Mouse (Mus musculus) myocyte (in vitro differentiated cells): ENCODE measurements around the gene Arhgef3. TPM values are rescaled to one million over a fixed set of nuclear protein-coding genes. Genes with fewer than 3 reads are reported as not detected.

Source experiments
- H3K27me3 ChIP-seq: one replicate; pipeline ENCODE4 v1.6.1; 2011; ENCODE audit not compliant: control insufficient read depth, insufficient read depth, insufficient read length
- H3K36me3 ChIP-seq: one replicate; pipeline ENCODE4 v1.6.1; 2011; ENCODE audit not compliant: control insufficient read depth, insufficient read depth
- H3K4me2 ChIP-seq: one replicate; pipeline ENCODE4 v1.6.1; 2011; ENCODE audit warnings: low read depth, control low read depth
- H3K4me3 ChIP-seq: one replicate; pipeline ENCODE4 v1.5.1; 2011; ENCODE audit warnings: mild to moderate bottlenecking, control low read depth, moderate library complexity
- H3K79me2 ChIP-seq: one replicate; pipeline ENCODE4 v1.6.1; 2011; ENCODE audit not compliant: control insufficient read depth, insufficient read depth
- H3ac ChIP-seq: one replicate; pipeline ENCODE4 v1.6.1; 2011; ENCODE audit not compliant: control insufficient read depth, insufficient read length
- CEBPB ChIP-seq: IDR thresholded peaks from 2 replicates; pipeline ENCODE4 v1.6.1; 2011; ENCODE audit warnings: mild to moderate bottlenecking, moderate library complexity; ENCODE audit not compliant: poor library complexity, insufficient read depth, severe bottlenecking
- E2F4 ChIP-seq: IDR thresholded peaks from one replicate; pipeline ENCODE4 v1.6.1; 2011; ENCODE audit warnings: mild to moderate bottlenecking, control low read depth, moderate library complexity; ENCODE audit not compliant: insufficient read depth
- MAX ChIP-seq: IDR thresholded peaks from one replicate; pipeline ENCODE4 v1.6.1; 2011; ENCODE audit warnings: low read depth, mild to moderate bottlenecking, control low read depth
- MYOD1 ChIP-seq, 3 experiments: IDR thresholded peaks; one replicate each; pipeline ENCODE4 v1.6.1; 2011; ENCODE audit warnings: control low read depth in 2 of 3, low read depth in 2 of 3, mild to moderate bottlenecking in 2 of 3, moderate library complexity in 1 of 3; ENCODE audit not compliant: insufficient read length in 2 of 3, control insufficient read depth in 1 of 3
- MYOG ChIP-seq, 3 experiments: IDR thresholded peaks; one replicate each; pipeline ENCODE4 v1.6.1; 2011; ENCODE audit warnings: control low read depth in 2 of 3, low read depth in 2 of 3, mild to moderate bottlenecking in 2 of 3; ENCODE audit not compliant: insufficient read length in 2 of 3, control insufficient read depth in 1 of 3, insufficient read depth in 1 of 3
- POLR2A ChIP-seq: IDR thresholded peaks from one replicate; pipeline ENCODE4 v1.6.1; 2011; ENCODE audit warnings: low read depth, mild to moderate bottlenecking, control low read depth, moderate library complexity; ENCODE audit not compliant: insufficient read length
- POLR2AphosphoS2 ChIP-seq: IDR thresholded peaks from one replicate; pipeline ENCODE4 v1.6.1; 2011; ENCODE audit warnings: low read depth, control low read depth; ENCODE audit not compliant: insufficient read length
- REST ChIP-seq: IDR thresholded peaks from one replicate; pipeline ENCODE4 v1.6.1; 2011; ENCODE audit warnings: mild to moderate bottlenecking, control low read depth, moderate library complexity; ENCODE audit not compliant: insufficient read depth, insufficient read length
- SRF ChIP-seq: IDR thresholded peaks from one replicate; pipeline ENCODE4 v1.6.1; 2011; ENCODE audit warnings: low read depth; ENCODE audit not compliant: control insufficient read depth, insufficient read length
- TCF12 ChIP-seq: IDR thresholded peaks from one replicate; pipeline ENCODE4 v1.6.1; 2011; ENCODE audit warnings: mild to moderate bottlenecking, control low read depth; ENCODE audit not compliant: poor library complexity, insufficient read depth, severe bottlenecking
- TCF3 ChIP-seq: IDR thresholded peaks from one replicate; pipeline ENCODE4 v1.6.1; 2011; ENCODE audit warnings: low read depth, control low read depth; ENCODE audit not compliant: insufficient read length
- USF1 ChIP-seq: IDR thresholded peaks from one replicate; pipeline ENCODE4 v1.6.1; 2011; ENCODE audit warnings: low read depth, mild to moderate bottlenecking, control low read depth, moderate library complexity
- polyA plus RNA-seq: library from polyadenylated mRNA; unstranded; fragments of >200 nt; fragmentation: generic; extraction: Trizol; gene quantifications from one replicate; pipeline ENCODE4 v1.2.1, GENCODE M21; 2012; ENCODE audit warnings: missing spikeins

The Arhgef3 gene
- polyA plus RNA-seq, 1 experiment: 6.6 TPM

GRCm38 (mm10) chr14:27070128-27070527 lies 44.6 kb upstream of the Arhgef3 start:
- no peaks in the 10 kb centered on the region for H3K27me3 ChIP-seq
- peak overlapping the region; percentile 79 for H3K4me2 ChIP-seq
- H3ac ChIP-seq: no peak overlapping the region
- H3K79me2 ChIP-seq: no peaks in the 10 kb centered on the region
- no peak overlapping the region for H3K4me3 ChIP-seq
- H3K36me3 ChIP-seq: no peaks in the 10 kb centered on the region
- TF ChIP-seq CEBPB: no peak
- no peak for TF ChIP-seq MYOD1 (IDR thresholded peaks at IDR 0.05; ENCODE audit: control insufficient read depth in 1 of 3, insufficient read length in 2 of 3, low read depth in 2 of 3)
- TF ChIP-seq E2F4: no peak
- no peak for TF ChIP-seq TCF3
- TF ChIP-seq TCF12: no peak
- TF ChIP-seq MAX: no peak
- no peak for TF ChIP-seq POLR2AphosphoS2
- no peak for TF ChIP-seq SRF
- TF ChIP-seq POLR2A: no peak
- TF ChIP-seq REST: no peak
- TF ChIP-seq MYOG (IDR thresholded peaks at IDR 0.05; ENCODE audit: control insufficient read depth in 1 of 3, insufficient read depth in 1 of 3, insufficient read length in 2 of 3, low read depth in 2 of 3): no peak
- no peak for TF ChIP-seq USF1

GRCm38 (mm10) chr14:27070758-27071157 lies 43.9 kb upstream of the Arhgef3 start:
- H3K36me3 ChIP-seq: no peaks in the 10 kb centered on the region
- H3K4me3 ChIP-seq: no peak overlapping the region
- peak overlapping the region; percentile 79 for H3K4me2 ChIP-seq
- no peaks in the 10 kb centered on the region for H3K27me3 ChIP-seq
- no peaks in the 10 kb centered on the region for H3K79me2 ChIP-seq
- TF ChIP-seq MYOD1 (IDR thresholded peaks at IDR 0.05; ENCODE audit: control insufficient read depth in 1 of 3, insufficient read length in 2 of 3, low read depth in 2 of 3) (no peak), E2F4 (no peak), POLR2AphosphoS2 (no peak), TCF3 (no peak), SRF (no peak), TCF12 (no peak), MYOG (IDR thresholded peaks at IDR 0.05; ENCODE audit: control insufficient read depth in 1 of 3, insufficient read depth in 1 of 3, insufficient read length in 2 of 3, low read depth in 2 of 3) (no peak), REST (no peak), CEBPB (no peak), POLR2A (no peak), MAX (no peak), USF1 (no peak)
- no peak overlapping the region for H3ac ChIP-seq

GRCm38 (mm10) chr14:27071985-27072384 lies 42.7 kb upstream of the Arhgef3 start:
- Histone ChIP-seq H3K36me3 (no peaks in the 10 kb centered on the region), H3K4me3 (no peak overlapping the region), H3K79me2 (no peaks in the 10 kb centered on the region), H3K27me3 (no peaks in the 10 kb centered on the region), H3ac (no peak overlapping the region), H3K4me2 (no peak overlapping the region)
- no peak for TF ChIP-seq MYOD1 (IDR thresholded peaks at IDR 0.05; ENCODE audit: control insufficient read depth in 1 of 3, insufficient read length in 2 of 3, low read depth in 2 of 3)
- no peak for TF ChIP-seq TCF3

- TF ChIP-seq USF1 (no peak), MYOG (IDR thresholded peaks at IDR 0.05; ENCODE audit: control insufficient read depth in 1 of 3, insufficient read depth in 1 of 3, insufficient read length in 2 of 3, low read depth in 2 of 3) (no peak), REST (no peak), E2F4 (no peak), MAX (no peak), SRF (no peak), TCF3 (no peak), POLR2A (no peak), CEBPB (no peak), MYOD1 (IDR thresholded peaks at IDR 0.05; ENCODE audit: control insufficient read depth in 1 of 3, insufficient read length in 2 of 3, low read depth in 2 of 3) (no peak), POLR2AphosphoS2 (no peak), TCF12 (no peak)
- Histone ChIP-seq H3K79me2 (no peaks in the 10 kb centered on the region), H3ac (no peak overlapping the region), H3K27me3 (no peaks in the 10 kb centered on the region), H3K4me3 (no peak overlapping the region), H3K4me2 (peak overlapping the region; percentile 41), H3K36me3 (no peaks in the 10 kb centered on the region)
Observed at GRCm38 (mm10) chr14:27075084-27075483, 39.6 kb upstream of the Arhgef3 start.

DNA sequence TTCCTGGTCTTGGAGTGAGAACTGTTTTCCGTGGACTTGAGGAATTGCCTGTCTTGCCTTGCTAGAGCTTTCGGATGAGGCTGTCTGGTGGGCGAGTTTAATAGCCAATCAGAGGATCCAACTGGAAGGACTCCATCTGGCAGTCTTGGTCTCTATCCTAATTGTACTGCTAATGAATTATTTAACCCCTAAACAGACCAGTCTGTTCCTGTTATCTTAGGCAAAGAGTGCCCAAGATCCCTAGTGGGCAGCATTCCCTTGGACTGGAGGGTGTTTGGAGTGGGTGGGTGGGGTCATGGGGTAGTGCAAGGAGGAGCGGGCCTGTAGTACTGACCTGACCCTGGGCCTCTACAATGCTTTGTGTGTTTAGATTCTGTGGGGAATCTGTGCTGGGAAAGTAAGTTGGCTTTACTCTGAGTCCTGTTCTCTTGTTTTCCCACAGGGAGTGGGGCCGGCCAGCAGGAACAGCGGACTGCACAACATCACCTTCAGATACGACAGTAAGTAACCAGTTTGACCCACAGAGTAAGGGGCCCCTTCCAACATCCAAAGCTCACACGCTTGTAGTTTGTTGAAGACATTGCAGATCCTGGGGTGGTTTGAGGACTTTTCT lies 38.7 kb upstream of the Arhgef3 start:
- H3K27me3 ChIP-seq: no peaks in the 10 kb centered on the region
- peak overlapping the region; percentile 56 for H3K4me2 ChIP-seq
- no peaks in the 10 kb centered on the region for H3K36me3 ChIP-seq
- no peak overlapping the region for H3K4me3 ChIP-seq
- H3ac ChIP-seq: no peak overlapping the region
- TF ChIP-seq REST (no peak), MYOG (IDR thresholded peaks at IDR 0.05; ENCODE audit: control insufficient read depth in 1 of 3, insufficient read depth in 1 of 3, insufficient read length in 2 of 3, low read depth in 2 of 3) (no peak), SRF (no peak)
- H3K79me2 ChIP-seq: no peaks in the 10 kb centered on the region
